Mouse (Mus musculus) spleen, embryonic (tissue): ENCODE results near the gene Ift57.

Experiments
- CTCF ChIA-PET: fragments of 350-600 bp; sonication (Branson Sonifier 250); formaldehyde crosslinking; loops from one replicate; lab custom pipeline; 2022; lab: Charles Lee

Gene Ift57

DNA sequence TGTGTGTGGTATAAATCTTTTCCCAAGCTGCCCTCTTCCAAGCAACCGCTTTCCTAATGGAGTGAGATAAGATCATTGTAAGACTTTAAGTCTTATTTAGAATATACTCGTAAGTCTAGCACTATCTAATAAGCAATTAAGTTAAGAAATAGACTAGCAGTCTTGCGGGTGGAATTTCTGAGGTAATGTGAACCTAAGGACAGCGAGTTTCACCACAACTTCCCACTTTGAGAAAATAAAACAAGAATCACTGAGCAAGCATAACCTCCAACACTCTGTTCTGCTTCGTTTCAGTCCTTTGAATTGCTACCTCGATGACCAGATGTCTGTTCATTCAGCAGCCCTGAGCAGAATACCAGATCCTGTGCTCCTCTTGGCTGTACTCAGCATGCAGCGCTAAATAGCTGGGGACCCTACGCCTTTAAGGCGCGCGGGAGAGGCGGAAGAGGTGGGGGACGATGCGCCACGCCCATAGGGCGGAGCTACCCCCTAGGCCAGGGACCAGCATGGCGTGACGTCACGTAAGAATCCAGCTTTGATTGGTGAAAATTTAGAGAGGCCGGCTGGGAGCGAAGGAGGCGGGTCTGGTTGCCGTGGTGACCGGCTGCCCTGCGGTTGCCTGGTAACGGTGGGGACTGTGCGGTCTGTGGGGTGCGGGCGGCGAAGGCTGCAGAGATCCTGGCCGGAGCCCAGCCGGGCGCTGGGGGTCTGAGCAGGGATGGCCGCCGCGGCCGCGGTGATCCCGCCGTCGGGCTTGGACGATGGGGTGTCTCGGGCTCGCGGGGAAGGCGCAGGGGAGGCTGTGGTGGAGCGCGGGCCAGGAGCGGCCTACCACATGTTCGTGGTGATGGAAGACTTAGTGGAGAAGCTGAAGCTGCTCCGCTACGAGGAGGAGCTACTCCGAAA is at the start of gene Ift57:
Ift57 (plus strand) TSS at position 614 of the 906 bp plus-strand sequence.
- CTCF ChIA-PET = no interaction called here

- CTCF ChIA-PET = no interaction called here
Measured at GRCm38 (mm10) chr16:49657182-49657581, 41.9 kb upstream of the Ift57 start.

DNA sequence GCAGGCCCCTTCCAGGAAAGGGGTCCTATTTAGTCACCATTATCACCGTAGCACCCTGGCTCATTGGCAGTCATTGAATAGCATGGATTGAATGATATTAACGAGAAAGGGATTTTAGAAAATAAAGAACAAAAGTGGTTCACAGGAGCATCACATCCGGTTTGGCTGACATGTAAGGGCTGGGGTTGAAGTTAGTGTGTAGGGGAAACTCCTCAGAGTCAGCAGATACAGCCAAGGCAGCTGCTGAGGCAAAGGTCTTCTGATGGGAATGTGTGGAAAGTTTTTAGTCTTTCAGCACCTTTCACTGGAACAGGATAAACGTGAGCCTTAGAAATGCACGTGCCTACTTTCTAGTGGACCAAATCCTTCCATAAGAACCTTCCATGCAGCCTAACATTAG is 41.0 kb upstream of the Ift57 start:
- CTCF ChIA-PET = no interaction called here

DNA sequence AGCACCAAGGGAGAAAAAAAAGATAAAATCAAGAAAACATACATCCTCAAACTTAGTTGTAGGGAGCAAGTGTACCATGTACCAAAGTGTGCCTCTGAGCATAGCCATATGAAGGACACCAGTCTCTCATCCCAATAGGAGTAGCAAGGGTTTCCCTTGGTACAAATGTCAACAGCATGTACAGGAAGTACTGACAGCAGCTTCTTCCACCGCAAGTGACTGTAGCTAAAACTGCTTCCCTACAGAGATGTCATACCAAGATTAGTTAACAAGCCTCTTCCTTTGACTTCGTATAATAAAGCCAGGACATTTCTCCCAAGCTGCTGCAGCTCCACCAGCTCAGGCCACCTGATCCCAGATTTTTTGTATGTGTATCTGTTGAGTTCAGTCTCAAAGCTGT is 39.9 kb upstream of the Ift57 start:
- CTCF ChIA-PET = no interaction called here

GRCm38 (mm10) chr16:49660111-49660510 is 38.9 kb upstream of the Ift57 start:
- CTCF ChIA-PET = no interaction called here

- CTCF ChIA-PET = interaction anchor here (0.5 kb wide), 1 partner anchor 198 kb away, joined by 3 read pairs; no protein-coding TSS in a partner anchor
Measured at GRCm38 (mm10) chr16:49662201-49662600, 36.8 kb upstream of the Ift57 start.

- CTCF ChIA-PET = no interaction called here
Measured at GRCm38 (mm10) chr16:49664677-49665076, 34.4 kb upstream of the Ift57 start.

- CTCF ChIA-PET = no interaction called here
Measured at GRCm38 (mm10) chr16:49679666-49680065, 19.4 kb upstream of the Ift57 start.

- CTCF ChIA-PET = no interaction called here
Measured at GRCm38 (mm10) chr16:49684961-49685360, 14.1 kb upstream of the Ift57 start.

- CTCF ChIA-PET = interaction anchor here (0.6 kb wide), 1 partner anchor 200 kb away, joined by 8 read pairs; no protein-coding TSS in a partner anchor
Measured at GRCm38 (mm10) chr16:49699821-49700220, 788 bp downstream of the Ift57 start.

GRCm38 (mm10) chr16:49708074-49708473 is 9.0 kb downstream of the Ift57 start:
- CTCF ChIA-PET = interaction anchor here (0.6 kb wide), 2 partner anchors 304 to 1020 kb away, joined by 3 read pairs; no protein-coding TSS in a partner anchor

DNA sequence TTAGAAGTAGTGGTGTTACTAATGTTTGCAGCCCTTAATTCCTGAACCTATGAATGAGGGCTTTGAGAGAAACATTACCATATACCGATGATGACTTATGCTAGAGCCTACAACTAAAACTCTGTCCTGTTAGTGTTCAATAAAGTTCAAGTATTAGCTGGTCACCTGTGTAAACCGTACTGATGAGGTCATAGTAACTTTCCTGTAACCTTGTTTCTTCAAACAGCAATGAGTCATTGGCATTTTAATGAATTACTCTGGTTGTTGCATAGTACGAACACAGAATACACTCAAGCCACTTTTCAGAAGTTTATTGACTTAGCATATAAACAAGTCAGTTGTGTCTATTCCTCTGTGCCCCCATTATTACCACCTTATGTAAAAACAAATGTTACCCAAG is 11.2 kb downstream of the Ift57 start:
- CTCF ChIA-PET = no interaction called here

DNA sequence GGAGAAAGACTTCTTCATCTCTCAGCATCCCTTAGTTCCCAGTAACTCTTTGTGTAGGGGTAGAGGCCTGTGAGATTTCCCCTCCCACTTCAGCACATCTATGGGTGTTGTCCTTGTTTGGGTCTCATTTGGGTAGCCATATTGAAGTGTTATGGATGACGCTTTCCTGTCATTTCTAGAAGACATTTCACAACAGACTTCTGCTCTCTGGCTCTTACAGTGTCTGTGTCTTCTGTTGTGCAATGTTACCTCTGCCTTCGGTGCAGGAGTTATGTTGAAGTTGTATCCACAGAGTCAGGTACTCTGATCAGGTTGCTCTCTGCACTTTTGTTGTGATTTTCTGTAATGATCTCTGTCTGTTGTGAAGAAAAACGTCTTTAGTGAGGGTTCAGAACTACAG is 14.3 kb downstream of the Ift57 start:
- CTCF ChIA-PET = no interaction called here

GRCm38 (mm10) chr16:49720671-49721070 is 21.6 kb downstream of the Ift57 start:
- CTCF ChIA-PET = no interaction called here

DNA sequence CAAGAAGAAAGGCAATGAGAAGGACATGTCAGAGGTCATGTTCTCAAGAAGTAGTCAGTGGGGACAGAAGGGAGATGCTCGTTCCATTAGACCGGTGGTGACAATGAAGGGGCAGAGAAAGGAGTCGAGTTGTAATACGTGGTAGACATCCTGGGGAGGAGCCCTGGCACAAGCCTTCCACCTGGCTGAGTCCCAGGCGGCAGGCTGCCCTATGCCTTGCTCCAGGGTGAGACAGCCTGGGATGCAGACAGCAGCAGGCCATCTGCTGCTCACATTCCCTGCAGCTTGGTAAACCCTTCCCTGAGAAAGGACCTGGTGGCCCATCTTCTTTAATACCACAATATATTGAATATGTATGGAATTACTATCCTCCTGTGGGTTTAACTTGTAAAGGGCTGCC is 22.6 kb downstream of the Ift57 start:
- CTCF ChIA-PET = no interaction called here

DNA sequence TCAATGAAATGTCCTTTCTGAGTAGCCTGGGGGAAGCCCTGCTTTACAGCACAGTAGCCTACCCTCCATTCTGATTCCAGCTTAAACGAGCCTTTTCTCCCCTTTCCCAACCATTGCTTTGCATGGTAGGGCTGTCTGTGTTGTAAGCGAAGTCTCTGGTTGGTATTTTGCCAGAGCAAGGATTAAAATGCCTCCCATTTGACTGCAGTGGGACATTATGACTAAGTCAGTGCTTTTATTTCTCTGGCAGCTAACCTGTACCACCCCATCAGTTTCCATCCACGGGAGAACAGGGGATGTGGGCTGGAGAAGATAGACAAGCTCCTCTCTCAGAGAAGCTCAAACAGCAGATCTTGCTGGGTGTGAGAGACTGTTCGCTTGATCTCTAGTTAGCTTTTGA is 24.2 kb downstream of the Ift57 start:
- CTCF ChIA-PET = no interaction called here

DNA sequence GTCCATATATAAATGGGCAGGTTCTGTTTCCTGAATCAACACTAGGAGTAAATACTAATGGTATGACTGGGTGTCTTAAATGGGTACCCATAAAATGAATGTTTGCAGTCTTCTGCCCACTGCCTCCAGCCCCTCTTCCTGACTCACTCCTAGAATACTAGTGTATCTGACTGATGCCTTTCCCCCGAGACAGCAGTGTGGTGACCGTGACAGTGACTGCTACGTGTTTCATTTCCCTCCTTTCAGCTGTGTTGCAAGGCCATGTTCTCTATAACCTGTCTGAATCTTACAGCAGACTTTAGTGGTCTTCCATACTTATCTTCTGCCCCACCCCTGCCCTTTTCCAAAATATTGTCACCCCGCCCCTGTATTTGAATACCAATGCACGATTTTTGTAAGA is 25.2 kb downstream of the Ift57 start:
- CTCF ChIA-PET = no interaction called here

- CTCF ChIA-PET = no interaction called here
Measured at GRCm38 (mm10) chr16:49724931-49725330, 25.9 kb downstream of the Ift57 start.

DNA sequence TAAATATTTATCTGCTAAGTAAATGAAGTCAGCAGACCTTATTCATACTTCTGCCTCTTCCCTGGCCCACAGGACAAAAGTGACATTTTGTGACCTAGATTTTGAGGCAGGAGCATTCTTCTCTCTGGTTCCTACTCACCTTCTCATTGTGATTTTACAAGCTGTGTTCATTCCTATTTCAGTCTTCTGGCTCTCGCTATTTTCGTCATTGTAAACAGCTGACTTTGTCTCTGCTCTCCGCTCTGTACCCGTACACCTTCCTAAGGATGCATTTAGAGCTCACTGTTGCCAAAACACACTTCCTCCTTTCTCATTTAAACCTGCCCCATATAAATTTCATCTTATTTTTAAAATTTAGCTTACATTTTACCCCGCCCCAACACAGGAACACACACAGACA is 26.4 kb downstream of the Ift57 start:
- CTCF ChIA-PET = no interaction called here

DNA sequence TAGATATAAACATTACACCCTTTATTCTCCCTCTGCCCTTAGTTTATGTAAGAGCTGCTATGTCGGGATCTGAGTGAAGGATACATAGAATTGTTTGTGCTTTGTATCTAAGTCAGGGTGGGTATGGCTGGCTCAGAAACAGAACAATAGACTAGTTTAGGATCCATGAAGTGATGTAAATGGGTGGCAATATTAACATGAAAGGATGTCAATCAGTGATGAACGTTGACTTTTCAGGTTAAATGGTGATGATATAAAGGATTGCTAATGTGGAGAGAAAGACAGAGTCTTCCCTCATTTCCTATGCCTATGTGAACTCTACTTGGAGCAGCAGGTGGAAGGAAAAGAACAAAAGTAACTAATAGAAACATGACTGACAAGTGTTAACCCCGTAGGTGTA is 27.2 kb downstream of the Ift57 start:
- CTCF ChIA-PET = no interaction called here

GRCm38 (mm10) chr16:49726761-49727160 is 27.7 kb downstream of the Ift57 start:
- CTCF ChIA-PET = no interaction called here

- CTCF ChIA-PET = no interaction called here
Measured at GRCm38 (mm10) chr16:49736536-49736935, 37.5 kb downstream of the Ift57 start.

- CTCF ChIA-PET = no interaction called here
Measured at GRCm38 (mm10) chr16:49747360-49747759, 48.3 kb downstream of the Ift57 start.
